Comparison of ENCODE assay signal across 8 mouse cellular contexts in the genomic region with DNA sequence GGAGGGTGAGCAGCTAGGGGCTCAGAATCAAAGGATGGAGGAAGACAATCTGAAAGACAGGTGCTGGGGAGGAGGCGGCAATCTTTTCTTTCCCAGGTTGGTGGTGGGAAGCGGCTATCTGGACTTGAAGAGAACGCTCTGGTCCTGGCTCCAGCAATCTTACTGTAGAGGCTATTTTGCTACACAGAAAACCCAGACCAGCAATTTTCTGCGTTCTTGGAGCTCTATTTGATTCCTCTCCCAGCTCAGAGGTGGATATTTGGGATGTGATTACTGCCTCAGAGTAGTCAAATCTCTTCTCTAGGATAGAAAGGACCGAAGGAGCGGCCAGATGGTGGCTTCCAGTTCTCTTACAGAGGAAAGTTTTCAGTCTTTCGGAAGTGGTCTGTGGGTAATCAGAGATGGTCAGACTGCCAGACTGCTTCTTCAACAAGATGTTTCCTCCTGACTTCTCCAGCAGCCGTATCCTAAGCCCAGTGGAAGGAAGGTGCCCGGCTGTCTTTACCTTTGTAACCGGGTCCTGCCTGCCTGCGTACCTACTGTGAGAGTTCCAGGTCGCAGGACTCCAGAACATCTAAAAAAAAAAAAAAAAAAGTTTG. TPM values are rescaled to one million over a fixed set of nuclear protein-coding genes. Genes with fewer than 3 reads are reported as not detected.
DNase-seq lines count a peak whose midpoint lies in the region; ATAC-seq and TF ChIP-seq lines count a peak whose summit lies in the region.

No protein-coding gene starts in this region.

- H3K9me3 ChIP-seq in lung, embryonic 16.5 days (ENCODE audit: control insufficient read depth, low read length): no peaks in the 10 kb centered on the region
- H3K9me3 ChIP-seq in forebrain, embryonic 12.5 days: no peaks in the 10 kb centered on the region
- no peaks in the 10 kb centered on the region for H3K9me3 ChIP-seq in intestine, embryonic 16.5 days (ENCODE audit: control insufficient read depth, low read length)

- WGBS in lung, embryonic 16.5 days: 29% methylated on average over 12 of the region's 12 CpGs
- WGBS in forebrain, embryonic 12.5 days: 41% methylated on average over 12 of the region's 12 CpGs
- 35% methylated on average over 12 of the region's 12 CpGs for WGBS in intestine, embryonic 16.5 days
- 22% methylated on average over 12 of the region's 12 CpGs for WGBS in olfactory bulb, adult 2 months

- TF ChIP-seq POLR2A in olfactory bulb, adult 2 months (IDR thresholded peaks at IDR 0.05; ENCODE audit: insufficient read depth, low read depth, low read length): no peak

- H3K9ac ChIP-seq in lung, embryonic 16.5 days (ENCODE audit: low read length): peak overlapping the region; percentile 98
- H3K9ac ChIP-seq in forebrain, embryonic 12.5 days: peak overlapping the region; percentile 91
- H3K9ac ChIP-seq in intestine, embryonic 16.5 days (ENCODE audit: low read depth, low read length): no peak overlapping the region

- H3K36me3 ChIP-seq in lung, embryonic 16.5 days (ENCODE audit: control insufficient read depth, insufficient read depth, low read length): no peaks in the 10 kb centered on the region
- no peaks in the 10 kb centered on the region for H3K36me3 ChIP-seq in forebrain, embryonic 12.5 days (replicated peaks)
- no peaks in the 10 kb centered on the region for H3K36me3 ChIP-seq in intestine, embryonic 16.5 days (ENCODE audit: control insufficient read depth, insufficient read depth, low read length)

- DNase-seq in lung, adult 18-20 months: no peak
- DNase-seq in kidney, adult 18-20 months: no peak
- no peak for DNase-seq in spleen, postnatal 10 days (ENCODE audit: low spot score in 2 of 2)

- H3K4me1 ChIP-seq in lung, embryonic 16.5 days (replicated peaks; ENCODE audit: control insufficient read depth, insufficient read depth, low read length): peaks cover 24% of the 10 kb centered on the region
- peaks cover 27% of the 10 kb centered on the region for H3K4me1 ChIP-seq in forebrain, embryonic 12.5 days
- peaks cover 14% of the 10 kb centered on the region; the same call in 1 of the 2 replicates for H3K4me1 ChIP-seq in intestine, embryonic 16.5 days (ENCODE audit: control insufficient read depth, insufficient read depth, low read length)
- peaks cover 3% of the 10 kb centered on the region; the same call in 1 of the 2 replicates for H3K4me1 ChIP-seq in olfactory bulb, adult 2 months (ENCODE audit: control insufficient read depth, insufficient read depth, low read length)

- H3K27me3 ChIP-seq in lung, embryonic 16.5 days (ENCODE audit: control insufficient read depth, insufficient read depth, low read depth, low read length): no peaks in the 10 kb centered on the region
- H3K27me3 ChIP-seq in forebrain, embryonic 12.5 days: peaks cover 22% of the 10 kb centered on the region; the same call in 1 of the 2 replicates
- 0 out of 2 replicates have a peak, but pooled peaks cover 3% of the 10 kb centered on the region for H3K27me3 ChIP-seq in intestine, embryonic 16.5 days (replicated peaks; ENCODE audit: control insufficient read depth, insufficient read depth, low read length)

- no peak for ATAC-seq in lung, embryonic 16.5 days (ENCODE audit: low read depth)
- no peak for ATAC-seq in forebrain, embryonic 12.5 days (ENCODE audit: low FRiP score)
- ATAC-seq in intestine, embryonic 16.5 days: no peak
- ATAC-seq in inflammation-experienced regulatory T-cells, adult 6 months: no peak

- peak overlapping the region; percentile 89 for H3K4me2 ChIP-seq in lung, embryonic 16.5 days (ENCODE audit: low read depth, low read length)
- peak overlapping the region; percentile 86 for H3K4me2 ChIP-seq in forebrain, embryonic 12.5 days
- H3K4me2 ChIP-seq in intestine, embryonic 16.5 days (ENCODE audit: low read depth, low read length): 0 out of 2 replicates have a peak overlapping the region, but pooled peaks have one; percentile 97

- H3K27ac ChIP-seq in lung, embryonic 16.5 days (ENCODE audit: low read length): peak overlapping the region; percentile 68
- H3K27ac ChIP-seq in forebrain, embryonic 12.5 days: no peak overlapping the region
- H3K27ac ChIP-seq in intestine, embryonic 16.5 days (ENCODE audit: low read length): peak overlapping the region; percentile 55
- peak overlapping the region; percentile 70 for H3K27ac ChIP-seq in olfactory bulb, adult 2 months (ENCODE audit: insufficient read depth, low read depth, low read length)

- peak overlapping the region; percentile 89 for H3K4me3 ChIP-seq in lung, embryonic 16.5 days (ENCODE audit: low read length)
- peak overlapping the region; percentile 69 for H3K4me3 ChIP-seq in forebrain, embryonic 12.5 days (replicated peaks)
- H3K4me3 ChIP-seq in intestine, embryonic 16.5 days (ENCODE audit: low read length): no peak overlapping the region; the same call in 1 of the 2 replicates
- peak overlapping the region; percentile 33 for H3K4me3 ChIP-seq in olfactory bulb, adult 2 months (ENCODE audit: insufficient read depth, low read depth, low read length)

- TF ChIP-seq CTCF in olfactory bulb, adult 2 months (IDR thresholded peaks at IDR 0.05; ENCODE audit: insufficient read depth, low read depth, low read length): no peak

RNA-seq across cellular contexts. Expression of gene St6gal1, which starts 0.6 kb away (rescaled TPM):
- 49.0 and 56.2 TPM in 2 replicates for polyA plus RNA-seq in lung, embryonic 16.5 days (2015; fragmentation: Nextera tagmentation; extraction: Ambion mirVana)
- polyA plus RNA-seq in forebrain, embryonic 12.5 days (2016; fragmentation: Nextera tagmentation; extraction: Ambion mirVana): 34.6 and 36.2 TPM in 2 replicates
- 14.3 and 15.1 TPM in 2 replicates for polyA plus RNA-seq in intestine, embryonic 16.5 days (2015; fragmentation: Nextera tagmentation; extraction: Ambion mirVana)
- polyA plus RNA-seq in olfactory bulb, adult 2 months (2012; ENCODE audit: insufficient read depth, insufficient read length, low replicate concordance, missing spikeins): not detected in 2 replicates
- polyA plus RNA-seq in inflammation-experienced regulatory T-cells, adult 6 months (2017; shearing (Covaris generic)): 10 to 100 TPM; 24.7 to 67.7 (median 66.3) TPM
